Mouse (Mus musculus) limb, embryonic 14.5 days (tissue): Measurements from ENCODE around the gene Lipm. TPM values are rescaled to one million over a fixed set of nuclear protein-coding genes. Genes with fewer than 3 reads are reported as not detected.

Source experiments
- ATAC-seq: fragments of 200-750 bp; cut with Nextera tagmentation; 2 replicates; pipeline ENCODE4 v1.8.0; 2017; ENCODE audit warnings: low read depth, moderate number of reproducible peaks, moderate TSS enrichment; ENCODE audit not compliant: low FRiP score
- DNase-seq: peaks from one replicate; pipeline ENCODE4 v3.0.0-alpha.2; 2015; ENCODE audit warnings: low spot score
- H3K27ac ChIP-seq: fragments of 300-500 bp; sonication (generic); replicated peaks from 2 replicates; pipeline ENCODE4 v1.5.1; 2014; ENCODE audit warnings: low read depth, mild to moderate bottlenecking, low read length, moderate library complexity, mixed read lengths
- H3K27me3 ChIP-seq: fragments of 300-500 bp; sonication (generic); 2 replicates; pipeline ENCODE4 v1.6.1; 2014; ENCODE audit warnings: low read length, mixed read lengths; ENCODE audit not compliant: control insufficient read depth, insufficient read depth
- H3K36me3 ChIP-seq: fragments of 300-500 bp; sonication (generic); 2 replicates; pipeline ENCODE4 v1.6.1; 2014; ENCODE audit warnings: mild to moderate bottlenecking, low read length, moderate library complexity, mixed read lengths; ENCODE audit not compliant: control insufficient read depth, insufficient read depth
- H3K4me1 ChIP-seq: fragments of 300-500 bp; sonication (generic); 2 replicates; pipeline ENCODE4 v1.6.1; 2014; ENCODE audit warnings: antibody characterized with exemption, low read length, mixed read lengths; ENCODE audit not compliant: control insufficient read depth, insufficient read depth
- H3K4me2 ChIP-seq: fragments of 300-500 bp; sonication (generic); replicated peaks from 2 replicates; pipeline ENCODE4 v1.6.1; 2014; ENCODE audit warnings: low read depth, mild to moderate bottlenecking, low read length, moderate library complexity; ENCODE audit not compliant: severe bottlenecking
- H3K4me3 ChIP-seq: fragments of 300-500 bp; sonication (generic); replicated peaks from 2 replicates; pipeline ENCODE4 v1.5.1; 2014; ENCODE audit warnings: low read length
- H3K9ac ChIP-seq: fragments of 300-500 bp; sonication (generic); 2 replicates; pipeline ENCODE4 v1.6.1; 2014; ENCODE audit warnings: mild to moderate bottlenecking, low read depth, low read length, moderate library complexity; ENCODE audit not compliant: severe bottlenecking
- H3K9me3 ChIP-seq: fragments of 300-500 bp; sonication (generic); 2 replicates; pipeline ENCODE4 v1.6.1; 2016; ENCODE audit warnings: low read length; ENCODE audit not compliant: control insufficient read depth
- POLR2A ChIP-seq: fragments of 200-500 bp; IDR thresholded peaks from 2 replicates; pipeline ENCODE4 v1.8.0; 2012; ENCODE audit warnings: inconsistent platforms, mild to moderate bottlenecking, moderate library complexity, borderline replicate concordance; ENCODE audit not compliant: insufficient read depth, insufficient read length; ENCODE audit errors: extremely low read depth
- WGBS: fragments of 180-500 bp; shearing (Covaris S2); extraction: QIAGEN DNeasy Blood & Tissue Kit; methylation state at CpG from one replicate; pipeline ENCODE4 v1.1.7; 2014; 5-methylcytosine and 5-hydroxymethylcytosine counted together
- polyA plus RNA-seq, 2 experiments: library from polyadenylated mRNA; depleted of rRNA in 1 of 2; stranded (reverse) in 1 of 2; unstranded in 1 of 2; fragments of >200 nt; fragmentation: Nextera tagmentation in 1 of 2; extraction: Ambion mirVana in 1 of 2; gene quantifications; 2 replicates each; pipeline versions ENCODE4 v1.2.1 to v1.2.3; 2012 to 2014

The Lipm gene
- polyA plus RNA-seq, 2 experiments, result 6.7 to 11.6 TPM

- no peak for TF ChIP-seq POLR2A
These were observed 26.5 kb upstream of the Lipm start for GRCm38 (mm10) chr19:34074239-34074638.

GRCm38 (mm10) chr19:34078130-34078529 lies 22.6 kb upstream of the Lipm start:
- no peak overlapping the region for H3K27ac ChIP-seq
- no peaks in the 10 kb centered on the region for H3K27me3 ChIP-seq
- no peak overlapping the region for H3K4me3 ChIP-seq
- no peak overlapping the region for H3K9ac ChIP-seq
- no peaks in the 10 kb centered on the region for H3K4me1 ChIP-seq
- TF ChIP-seq POLR2A, result no peak
- DNase-seq (no peak), ATAC-seq (no peak)
- no peaks in the 10 kb centered on the region for H3K36me3 ChIP-seq
- no peak overlapping the region for H3K4me2 ChIP-seq
- no peaks in the 10 kb centered on the region for H3K9me3 ChIP-seq
- WGBS, result 59% methylated on average over 2 of the region's 2 CpGs

More at GRCm38 (mm10) chr19:34074239-34074638, 26.5 kb upstream of the Lipm start:
- Histone ChIP-seq H3K4me1 (no peaks in the 10 kb centered on the region), H3K4me3 (no peak overlapping the region), H3K4me2 (no peak overlapping the region), H3K9me3 (no peaks in the 10 kb centered on the region), H3K27ac (no peak overlapping the region), H3K36me3 (no peaks in the 10 kb centered on the region), H3K27me3 (no peaks in the 10 kb centered on the region), H3K9ac (no peak overlapping the region)
- ATAC-seq (no peak), DNase-seq (no peak)

- H3K27me3 ChIP-seq, result no peaks in the 10 kb centered on the region
- 71% methylated on average over 3 of the region's 3 CpGs for WGBS
- H3K4me1 ChIP-seq, result no peaks in the 10 kb centered on the region
- H3K9ac ChIP-seq, result no peak overlapping the region
- no peak for DNase-seq
- H3K9me3 ChIP-seq, result no peaks in the 10 kb centered on the region
- no peak overlapping the region for H3K27ac ChIP-seq
- H3K36me3 ChIP-seq, result no peaks in the 10 kb centered on the region
- TF ChIP-seq POLR2A, result no peak
- H3K4me2 ChIP-seq, result no peak overlapping the region
- no peak for ATAC-seq
- H3K4me3 ChIP-seq, result no peak overlapping the region
These were observed 11.6 kb upstream of the Lipm start for GRCm38 (mm10) chr19:34089011-34089680.

- TF ChIP-seq POLR2A, result no peak
- Histone ChIP-seq H3K9me3 (no peaks in the 10 kb centered on the region), H3K4me3 (no peak overlapping the region), H3K4me2 (no peak overlapping the region), H3K9ac (no peak overlapping the region), H3K27ac (no peak overlapping the region), H3K27me3 (no peaks in the 10 kb centered on the region), H3K36me3 (no peaks in the 10 kb centered on the region), H3K4me1 (no peaks in the 10 kb centered on the region)
- DNase-seq, result no peak
- WGBS, result 64% methylated on average over 5 of the region's 5 CpGs
- no peak for ATAC-seq
These were observed 5.4 kb upstream of the Lipm start for GRCm38 (mm10) chr19:34095381-34095780.

GRCm38 (mm10) chr19:34096228-34096627 lies 4.5 kb upstream of the Lipm start:
- H3K4me2 ChIP-seq, result no peak overlapping the region
- no peak for ATAC-seq
- no peaks in the 10 kb centered on the region for H3K9me3 ChIP-seq
- no peak overlapping the region for H3K4me3 ChIP-seq
- WGBS, result 46% methylated on average over 1 of the region's 1 CpGs
- H3K27ac ChIP-seq, result no peak overlapping the region
- H3K36me3 ChIP-seq, result no peaks in the 10 kb centered on the region
- TF ChIP-seq POLR2A, result no peak
- H3K4me1 ChIP-seq, result no peaks in the 10 kb centered on the region
- no peaks in the 10 kb centered on the region for H3K27me3 ChIP-seq
- no peak overlapping the region for H3K9ac ChIP-seq
- DNase-seq, result no peak

- Histone ChIP-seq H3K9me3 (no peaks in the 10 kb centered on the region), H3K4me2 (no peak overlapping the region), H3K4me3 (no peak overlapping the region), H3K4me1 (no peaks in the 10 kb centered on the region), H3K27me3 (no peaks in the 10 kb centered on the region), H3K36me3 (no peaks in the 10 kb centered on the region), H3K9ac (no peak overlapping the region), H3K27ac (no peak overlapping the region)
- WGBS, result 83% methylated on average over 7 of the region's 7 CpGs
- ATAC-seq (no peak), DNase-seq (peak; percentile 44)
- TF ChIP-seq POLR2A, result no peak
These were observed 1.2 kb downstream of the Lipm start for GRCm38 (mm10) chr19:34101888-34102287.
